Mouse (Mus musculus): ENCODE results near the gene Esr1.

DNA sequence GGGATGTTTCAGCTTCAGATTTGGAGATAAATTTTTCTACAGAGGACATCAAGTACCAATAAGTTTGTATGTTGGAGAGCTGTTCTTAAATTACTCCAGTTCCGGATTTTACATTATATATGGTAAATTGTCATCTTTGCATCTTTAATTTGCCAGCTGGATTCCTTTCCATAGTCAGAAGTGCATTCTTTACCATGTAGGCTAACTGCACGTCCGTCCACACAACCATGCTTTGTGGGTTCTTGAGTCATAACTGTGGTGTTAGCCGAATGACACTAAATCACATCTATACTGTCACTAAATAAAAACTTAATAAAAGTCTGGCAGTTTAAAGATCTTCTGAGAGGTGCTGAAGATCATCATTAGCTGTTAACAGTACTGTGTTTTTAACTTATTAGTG is 286.4 kb downstream of the Esr1 start:
- no peak for TF ChIP-seq CTCF (IDR thresholded peaks at IDR 0.05; ENCODE audit: low read depth, low read length)
- TF ChIP-seq POLR2A (IDR thresholded peaks at IDR 0.05; ENCODE audit: extremely low read depth, insufficient read depth, low read length) = no peak
